Mouse (Mus musculus) left cerebral cortex, postnatal 36 days (tissue): ENCODE measurements around the gene Phlpp2. TPM values are rescaled to one million over a fixed set of nuclear protein-coding genes. Genes with fewer than 3 reads are reported as not detected.

Source experiments
- DNase-seq, 2 experiments: peaks; one replicate each; pipeline ENCODE4 v3.0.0; 2021 to 2022; ENCODE audit warnings: low spot score in 2 of 2, mixed read lengths in 1 of 2
- intact Hi-C: fragments of 180-260 bp; cut with DNase I; formaldehyde crosslinking; loops from one replicate; pipeline ENCODE4 v1.15.1; 2025
- total RNA-seq, 2 experiments: library from RNA; stranded (reverse); gene quantifications; 2 replicates each; pipeline ENCODE4 v1.2.3; 2021

The Phlpp2 gene
- total RNA-seq, 2 experiments from 2014 or later, result 31.9 to 39.3 TPM

GRCm38 (mm10) chr8:109890794-109891585 lies 22.6 kb downstream of the Phlpp2 start:
- no peak for DNase-seq
- intact Hi-C loops, result no loop called here

GRCm38 (mm10) chr8:109894636-109895035 lies 26.3 kb downstream of the Phlpp2 start:
- intact Hi-C loops, result no loop called here
- no peak for DNase-seq

- intact Hi-C loops, result no loop called here
- no peak for DNase-seq
Measured at GRCm38 (mm10) chr8:109895355-109895754, 27.0 kb downstream of the Phlpp2 start.

GRCm38 (mm10) chr8:109902379-109902778 lies 34.0 kb downstream of the Phlpp2 start:
- intact Hi-C loops, result no loop called here
- DNase-seq, result no peak

GRCm38 (mm10) chr8:109903909-109904469 lies 35.6 kb downstream of the Phlpp2 start:
- intact Hi-C loops, result no loop called here
- DNase-seq, result peak in 1 of 2 experiments; percentile 24

- no peak for DNase-seq
- intact Hi-C loops, result no loop called here
Measured at GRCm38 (mm10) chr8:109904928-109905668, 36.8 kb downstream of the Phlpp2 start.

- intact Hi-C loops, result no loop called here
- no peak for DNase-seq
Measured at GRCm38 (mm10) chr8:109906907-109907306, 38.6 kb downstream of the Phlpp2 start.

GRCm38 (mm10) chr8:109907376-109907775 lies 39.0 kb downstream of the Phlpp2 start:
- DNase-seq, result no peak
- intact Hi-C loops, result no loop called here

GRCm38 (mm10) chr8:109917277-109917676 lies 48.9 kb downstream of the Phlpp2 start:
- DNase-seq, result peak in 1 of 2 experiments; percentile 21
- intact Hi-C loops, result loop anchor here (5.0 kb wide), 2 partner anchors 50 to 65 kb away; partner anchors contain the start of gene Phlpp2

- intact Hi-C loops, result no loop called here
- DNase-seq, result no peak
Measured at GRCm38 (mm10) chr8:109920406-109921390, 52.4 kb downstream of the Phlpp2 start.

GRCm38 (mm10) chr8:109941606-109942360 lies 73.4 kb downstream of the Phlpp2 start:
- intact Hi-C loops, result no loop called here
- no peak for DNase-seq

GRCm38 (mm10) chr8:109945153-109945632 lies 76.9 kb downstream of the Phlpp2 start:
- intact Hi-C loops, result no loop called here
- DNase-seq, result no peak

- intact Hi-C loops, result no loop called here
- no peak for DNase-seq
Measured at GRCm38 (mm10) chr8:109945694-109946093, 77.4 kb downstream of the Phlpp2 start.

GRCm38 (mm10) chr8:109946272-109946671 lies 77.9 kb downstream of the Phlpp2 start:
- DNase-seq, result no peak
- intact Hi-C loops, result no loop called here

GRCm38 (mm10) chr8:109947447-109948284 lies 79.3 kb downstream of the Phlpp2 start:
- intact Hi-C loops, result no loop called here
- DNase-seq, result peak; percentile 44 to 61

GRCm38 (mm10) chr8:109948285-109948564 lies 79.9 kb downstream of the Phlpp2 start:
- DNase-seq, result peak; percentile 42 to 48
- intact Hi-C loops, result no loop called here

GRCm38 (mm10) chr8:109952171-109952570 lies 83.8 kb downstream of the Phlpp2 start:
- peak; percentile 65 to 71 for DNase-seq
- intact Hi-C loops, result no loop called here

GRCm38 (mm10) chr8:109954486-109954948 lies 86.2 kb downstream of the Phlpp2 start:
- intact Hi-C loops, result no loop called here
- peak in 1 of 2 experiments; percentile 44 for DNase-seq
